Mouse (Mus musculus) left cerebral cortex, postnatal 4 days (tissue): ENCODE data around the gene Fsd1. TPM values are rescaled to one million over a fixed set of nuclear protein-coding genes. Genes with fewer than 3 reads are reported as not detected.
"Not testable (repeated sequence)": the region's sequence is repeated elsewhere in the genome, so short reads cannot be mapped to it uniquely, and the experiment has no call there.

Experiments used
- DNase-seq: peaks from one replicate; pipeline ENCODE4 v3.0.0-alpha.2; 2022
- intact Hi-C: fragments of 180-260 bp; cut with DNase I; formaldehyde crosslinking; loops from one replicate; pipeline ENCODE4 v1.15.1; 2025
- total RNA-seq, 2 experiments: library from RNA; stranded (reverse); gene quantifications; 2 replicates each; pipeline ENCODE4 v1.2.3; 2021

Fsd1 gene
- 100 to 1,000 TPM; 110 to 119 TPM for total RNA-seq

DNA sequence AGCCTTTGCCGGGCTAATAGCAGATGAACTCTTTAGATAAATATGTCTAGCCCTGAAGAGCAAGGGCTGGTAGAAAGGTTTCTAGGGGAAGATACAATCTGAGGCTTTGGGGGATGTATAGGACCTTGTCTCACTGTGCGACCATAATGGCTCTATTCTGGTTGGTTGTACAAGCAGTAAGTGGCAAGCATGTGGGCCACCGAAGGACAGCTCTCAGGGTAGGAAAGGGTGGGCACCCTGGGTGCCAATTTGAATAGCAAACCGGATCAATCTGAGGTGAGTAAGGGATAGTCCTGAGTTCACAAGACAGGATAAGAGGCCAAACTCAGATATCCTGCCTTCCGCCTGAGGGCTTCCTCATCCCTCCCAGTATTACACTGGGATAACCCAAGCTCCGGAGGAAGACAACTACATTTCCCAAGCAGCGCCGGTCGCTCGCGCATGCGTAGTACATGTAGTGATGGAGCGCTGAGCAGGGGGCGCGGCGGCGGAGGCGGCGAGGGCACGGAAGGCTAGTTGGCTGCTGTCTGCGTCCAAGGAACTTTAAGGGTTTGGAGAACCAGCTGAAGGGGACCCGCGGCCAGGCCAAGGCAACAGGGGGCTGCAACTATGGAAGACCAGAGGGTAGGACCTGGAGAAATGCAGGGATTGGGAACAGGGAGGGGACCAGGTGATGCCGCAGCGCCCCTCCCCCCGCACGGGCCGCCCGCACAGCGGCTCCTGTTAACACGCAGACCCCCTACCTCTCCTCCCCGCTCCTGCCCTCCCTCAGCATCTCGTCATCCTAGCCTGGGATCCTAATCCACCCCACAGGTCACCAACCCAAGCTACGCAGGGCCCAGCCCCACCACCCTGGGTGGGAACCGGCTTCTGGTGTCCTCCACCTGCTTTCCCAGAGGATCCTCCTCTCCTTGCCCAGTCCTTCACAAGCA lies at the start of gene Fsd1:
TSS of gene Fsd1 (plus strand) at position 480 of the 932 bp plus-strand sequence.
- peak; percentile 90 for DNase-seq
- intact Hi-C loops: no loop called here

DNA sequence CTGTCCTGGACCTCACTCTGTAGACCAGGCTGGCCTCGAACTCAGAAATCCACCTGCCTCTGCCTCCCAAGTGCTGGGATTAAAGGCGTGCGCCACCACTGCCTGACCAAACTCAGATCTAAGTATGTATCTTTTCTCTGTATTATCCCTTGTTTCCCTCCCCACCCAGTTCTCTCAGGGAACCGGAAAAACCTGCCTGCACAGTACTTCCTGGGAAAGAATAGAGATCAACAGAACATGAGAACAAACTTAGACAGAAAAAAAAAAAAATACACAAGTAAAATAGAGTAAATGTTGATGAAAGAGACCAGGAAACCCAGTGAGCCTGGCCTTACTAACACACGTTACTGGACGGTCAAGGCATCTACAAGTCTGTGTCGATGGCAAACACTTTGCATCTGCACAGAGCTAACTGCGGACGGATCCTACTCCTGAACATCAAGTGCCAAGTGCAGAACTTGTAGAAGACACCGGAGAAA lies 41.9 kb upstream of the Fsd1 start:
- intact Hi-C loops, DNase-seq: not testable (repeated sequence)

DNA sequence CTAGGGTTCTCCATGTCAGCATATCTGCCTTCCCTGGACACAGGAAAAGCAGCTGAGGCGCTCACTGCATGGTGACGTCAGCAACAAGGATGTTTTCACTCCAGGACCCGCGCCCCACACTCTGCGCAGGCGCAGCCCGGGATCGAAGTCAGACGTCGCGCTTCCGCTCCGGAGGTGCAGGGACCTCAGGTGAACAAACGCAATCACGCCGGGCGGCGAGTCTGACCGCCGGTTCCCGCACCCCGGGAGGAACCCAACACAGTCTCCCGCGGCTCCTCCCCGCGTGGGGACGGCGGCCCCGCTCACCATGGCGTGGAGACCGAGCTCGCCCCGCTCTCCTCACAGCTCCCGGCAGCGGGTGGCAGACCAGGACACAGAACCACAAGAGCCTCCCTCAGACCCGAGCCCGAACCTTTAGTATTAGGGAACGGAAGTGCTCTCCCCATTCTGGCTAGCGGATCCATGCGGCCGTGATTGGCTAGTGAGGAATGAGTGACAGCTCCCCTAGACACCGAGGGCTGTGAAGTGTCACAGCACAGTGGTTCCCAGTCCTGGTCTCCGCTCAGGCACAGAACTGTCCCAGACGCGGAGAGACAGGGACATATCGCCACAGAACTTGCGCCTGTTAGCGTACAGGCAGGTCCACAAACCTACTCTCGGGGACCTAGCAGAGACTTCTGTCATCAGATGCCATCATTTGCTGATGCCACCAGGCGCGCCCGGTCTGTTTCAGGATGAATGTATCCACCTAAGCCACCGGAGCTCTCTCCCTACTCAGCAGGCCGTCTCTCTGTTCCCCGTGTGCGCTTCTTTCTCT lies 41.2 kb upstream of the Fsd1 start:
- intact Hi-C loops: not testable (repeated sequence)
- DNase-seq: peak; percentile 93

DNA sequence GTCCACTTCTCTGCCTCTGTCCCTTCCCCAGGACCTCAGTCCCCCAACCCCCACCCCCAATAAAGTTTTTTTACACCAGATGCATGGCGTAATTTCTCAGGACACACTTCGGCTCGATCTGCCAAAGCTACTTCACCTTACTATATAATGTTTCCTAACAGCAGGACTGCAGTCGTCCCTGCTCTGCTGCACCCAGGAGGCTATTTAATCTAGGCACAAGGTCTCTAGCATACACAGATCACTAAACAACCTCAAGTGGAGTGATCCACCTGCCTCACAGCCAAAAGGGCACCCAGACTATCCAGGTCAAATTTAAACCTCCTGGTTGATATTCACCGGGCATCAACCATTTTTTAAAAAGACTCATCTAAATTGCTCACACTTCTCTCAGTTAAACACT lies 40.6 kb upstream of the Fsd1 start:
- intact Hi-C loops: no loop called here
- DNase-seq: no peak

DNA sequence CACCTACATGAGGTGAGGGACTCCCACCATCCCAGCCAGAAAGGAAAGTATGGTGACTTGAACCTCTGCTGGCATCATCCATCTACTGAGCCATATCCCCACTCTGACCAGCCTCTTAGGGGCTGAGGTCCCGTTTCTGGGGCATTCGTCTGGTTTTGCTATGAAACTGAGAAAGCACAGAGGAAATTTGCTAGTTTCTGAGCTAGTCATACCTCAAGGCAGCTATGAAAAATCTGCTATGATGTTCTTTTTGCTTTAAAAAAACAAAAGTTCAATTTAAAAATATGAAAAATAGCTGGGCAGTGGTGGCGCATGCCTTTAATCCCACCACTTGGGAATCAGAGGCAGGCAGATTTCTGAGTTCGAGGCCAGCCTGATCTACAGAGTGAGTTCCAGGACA lies 37.7 kb upstream of the Fsd1 start:
- intact Hi-C loops: no loop called here
- DNase-seq: no peak

DNA sequence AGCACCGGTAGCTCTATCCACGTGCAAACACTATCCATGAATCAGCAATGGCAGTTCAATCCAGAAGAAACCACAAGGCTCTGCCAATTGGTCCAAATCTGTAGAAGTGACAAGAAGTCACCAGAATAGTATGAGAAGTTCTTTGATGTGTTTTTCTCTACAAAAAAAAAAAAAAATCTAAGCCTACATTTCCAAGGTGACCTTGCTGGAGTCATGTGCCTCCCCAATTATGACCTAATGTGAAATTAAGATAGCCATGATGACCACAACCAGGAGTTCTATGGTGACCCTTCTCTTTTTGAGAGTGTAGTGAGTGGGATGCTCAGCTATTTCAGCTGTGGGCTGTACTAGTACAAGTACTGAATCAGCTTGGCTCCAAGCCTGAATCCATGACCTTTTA lies 36.9 kb upstream of the Fsd1 start, which contains the start of gene Zfp119b:
TSS of gene Zfp119b (minus strand) at position 101 of the 400 bp plus-strand sequence.
- intact Hi-C loops: no loop called here
- DNase-seq: no peak

DNA sequence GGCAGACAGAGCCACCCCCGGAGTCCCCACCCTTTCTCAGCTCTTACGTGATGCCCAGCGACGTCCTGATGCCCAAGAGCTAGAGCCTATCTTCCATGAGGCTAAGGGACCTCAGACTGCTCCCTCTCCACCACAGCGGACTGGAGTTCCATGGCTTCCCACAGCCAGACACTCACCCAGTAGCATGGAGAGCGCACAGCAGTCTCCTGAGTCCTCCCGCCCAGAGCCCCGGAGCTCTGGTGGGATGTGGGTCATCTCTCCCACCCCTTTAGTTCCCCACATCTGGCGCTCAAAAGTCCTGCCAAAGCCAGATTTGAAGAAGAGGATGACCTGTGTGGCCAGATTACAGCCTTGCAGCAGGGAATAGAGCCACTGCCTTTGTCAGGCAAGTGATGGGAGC lies 35.7 kb upstream of the Fsd1 start:
- DNase-seq: no peak
- intact Hi-C loops: no loop called here

DNA sequence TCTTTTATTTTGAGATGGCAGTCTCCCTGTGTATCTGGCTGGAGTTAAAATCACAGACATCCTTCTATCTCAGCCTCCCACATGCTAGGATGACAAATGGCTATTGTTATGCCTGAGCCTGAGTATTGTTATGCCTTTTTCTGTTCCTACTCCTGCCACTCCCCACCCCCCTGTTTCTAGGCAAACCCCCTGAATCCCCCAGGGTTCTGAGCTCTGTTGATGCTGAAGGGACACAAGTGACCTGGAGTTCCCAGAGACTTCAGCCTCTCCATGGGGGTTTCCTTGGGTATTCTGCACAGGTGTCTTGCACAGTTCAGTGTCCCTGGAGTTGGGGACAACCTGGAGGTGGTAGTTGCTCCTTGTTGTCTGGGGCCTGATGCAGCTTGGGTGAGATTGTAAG lies 34.3 kb upstream of the Fsd1 start:
- DNase-seq: no peak
- intact Hi-C loops: no loop called here

DNA sequence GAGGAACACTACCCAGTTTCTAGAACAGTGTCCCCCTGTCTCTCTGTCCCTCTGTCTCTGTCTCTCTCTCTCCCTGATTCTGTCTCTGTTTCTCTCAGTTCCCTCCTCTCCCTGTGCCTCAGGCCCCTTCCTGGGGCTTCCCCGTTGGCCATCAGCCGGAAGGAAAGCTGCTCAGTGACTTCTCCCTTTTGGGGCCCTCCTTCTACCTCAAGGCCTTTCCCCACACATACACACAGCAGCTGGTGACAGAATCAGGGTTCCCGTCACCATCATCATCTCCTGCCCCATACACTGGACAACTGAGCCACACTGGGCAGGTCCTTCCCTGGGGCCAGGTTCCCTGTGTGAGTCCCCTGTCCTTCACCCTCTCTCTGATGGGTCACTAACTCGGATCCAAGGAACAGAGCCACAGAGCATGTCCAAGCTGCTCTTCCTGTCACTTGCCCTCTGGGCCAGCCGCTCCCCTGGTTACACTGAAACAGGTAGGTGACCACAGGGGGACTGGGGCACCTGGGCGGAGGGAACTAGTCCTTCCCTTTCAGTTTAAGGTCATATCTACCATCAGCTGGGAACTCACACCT lies 33.8 kb upstream of the Fsd1 start, which contains the start of gene Ebi3:
TSS of gene Ebi3 (plus strand) at position 194 of the 581 bp plus-strand sequence.
- intact Hi-C loops: no loop called here
- DNase-seq: no peak

DNA sequence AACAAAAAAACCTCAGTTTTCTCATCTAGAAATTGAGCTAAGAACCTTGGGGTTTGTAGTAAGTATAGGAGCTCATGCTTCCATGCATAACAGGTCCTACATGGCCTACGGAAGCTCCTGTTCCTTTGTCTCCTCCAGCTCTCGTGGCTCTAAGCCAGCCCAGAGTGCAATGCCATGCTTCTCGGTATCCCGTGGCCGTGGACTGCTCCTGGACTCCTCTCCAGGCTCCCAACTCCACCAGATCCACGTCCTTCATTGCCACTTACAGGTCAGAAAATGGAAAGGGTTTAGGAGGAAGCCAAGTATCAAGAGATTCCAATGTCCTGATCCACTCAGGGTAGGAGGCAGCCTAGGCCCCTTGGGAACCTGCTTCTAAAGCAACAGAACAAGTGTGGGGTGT lies 32.6 kb upstream of the Fsd1 start:
- DNase-seq: no peak
- intact Hi-C loops: no loop called here

DNA sequence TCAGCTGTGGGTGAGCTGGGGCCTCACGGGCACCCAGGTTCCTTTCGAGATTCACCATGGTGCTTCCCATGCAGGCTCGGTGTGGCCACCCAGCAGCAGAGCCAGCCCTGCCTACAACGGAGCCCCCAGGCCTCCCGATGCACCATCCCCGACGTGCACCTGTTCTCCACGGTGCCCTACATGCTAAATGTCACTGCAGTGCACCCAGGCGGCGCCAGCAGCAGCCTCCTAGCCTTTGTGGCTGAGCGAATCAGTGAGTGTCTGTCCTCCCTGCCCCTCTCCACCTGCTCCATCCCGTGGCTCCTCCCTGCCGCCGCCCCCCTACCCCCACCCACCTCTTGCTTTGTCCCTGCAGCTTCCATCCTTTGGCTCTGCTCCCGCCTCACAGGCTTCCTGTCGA lies 32.1 kb upstream of the Fsd1 start:
- DNase-seq: no peak

DNA sequence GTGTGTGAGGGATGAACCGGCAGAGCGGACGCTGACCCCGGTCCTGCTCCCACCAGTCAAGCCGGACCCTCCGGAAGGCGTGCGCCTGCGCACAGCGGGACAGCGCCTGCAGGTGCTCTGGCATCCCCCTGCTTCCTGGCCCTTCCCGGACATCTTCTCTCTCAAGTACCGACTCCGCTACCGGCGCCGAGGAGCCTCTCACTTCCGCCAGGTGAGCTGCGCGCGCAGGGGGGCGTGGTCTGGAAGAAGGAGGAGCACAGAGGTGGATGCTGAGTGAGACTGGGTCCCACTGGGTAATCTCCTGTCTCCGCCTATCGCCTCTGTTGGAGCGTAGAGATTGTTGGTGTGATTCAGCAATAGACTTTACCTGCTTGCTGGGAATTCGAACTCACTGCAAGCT lies 30.2 kb upstream of the Fsd1 start:
- peak; percentile 85 for DNase-seq
- intact Hi-C loops: no loop called here

More for the DNA sequence above, 32.1 kb upstream of the Fsd1 start:
- intact Hi-C loops: no loop called here

DNA sequence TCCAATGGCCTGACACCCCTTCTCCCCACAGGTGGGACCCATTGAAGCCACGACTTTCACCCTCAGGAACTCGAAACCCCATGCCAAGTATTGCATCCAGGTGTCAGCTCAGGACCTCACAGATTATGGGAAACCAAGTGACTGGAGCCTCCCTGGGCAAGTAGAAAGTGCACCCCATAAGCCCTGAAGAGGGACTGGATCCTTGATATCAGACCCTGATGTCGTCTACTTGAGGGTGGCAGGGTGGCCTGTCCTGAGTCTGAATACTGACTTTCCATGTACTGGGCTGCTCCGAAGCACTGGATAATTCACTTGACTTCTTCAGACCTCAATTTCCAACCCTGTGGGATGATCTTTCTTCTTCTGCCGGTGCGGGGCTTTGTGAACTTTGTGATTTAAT lies 29.7 kb upstream of the Fsd1 start:
- no peak for DNase-seq
- intact Hi-C loops: no loop called here

DNA sequence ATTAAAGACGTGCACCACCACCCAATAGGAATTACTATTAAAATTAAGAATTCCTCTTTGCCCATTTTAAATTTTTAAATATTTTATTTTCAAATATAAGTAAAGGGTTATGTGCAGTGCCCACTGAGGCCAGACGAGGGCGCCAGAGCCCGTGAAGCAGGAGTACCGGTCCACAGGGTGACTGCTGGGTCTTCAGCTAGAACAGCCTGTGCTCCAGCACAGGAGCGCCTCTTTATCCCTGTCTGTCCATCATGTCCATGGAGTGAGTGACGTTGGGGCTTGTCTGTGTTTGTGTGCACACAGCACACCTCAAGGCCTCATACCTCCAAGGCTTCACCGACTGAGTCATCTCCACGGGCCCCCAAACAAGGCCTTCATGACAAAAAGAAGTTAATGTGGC lies 29.1 kb upstream of the Fsd1 start:
- intact Hi-C loops: no loop called here

DNA sequence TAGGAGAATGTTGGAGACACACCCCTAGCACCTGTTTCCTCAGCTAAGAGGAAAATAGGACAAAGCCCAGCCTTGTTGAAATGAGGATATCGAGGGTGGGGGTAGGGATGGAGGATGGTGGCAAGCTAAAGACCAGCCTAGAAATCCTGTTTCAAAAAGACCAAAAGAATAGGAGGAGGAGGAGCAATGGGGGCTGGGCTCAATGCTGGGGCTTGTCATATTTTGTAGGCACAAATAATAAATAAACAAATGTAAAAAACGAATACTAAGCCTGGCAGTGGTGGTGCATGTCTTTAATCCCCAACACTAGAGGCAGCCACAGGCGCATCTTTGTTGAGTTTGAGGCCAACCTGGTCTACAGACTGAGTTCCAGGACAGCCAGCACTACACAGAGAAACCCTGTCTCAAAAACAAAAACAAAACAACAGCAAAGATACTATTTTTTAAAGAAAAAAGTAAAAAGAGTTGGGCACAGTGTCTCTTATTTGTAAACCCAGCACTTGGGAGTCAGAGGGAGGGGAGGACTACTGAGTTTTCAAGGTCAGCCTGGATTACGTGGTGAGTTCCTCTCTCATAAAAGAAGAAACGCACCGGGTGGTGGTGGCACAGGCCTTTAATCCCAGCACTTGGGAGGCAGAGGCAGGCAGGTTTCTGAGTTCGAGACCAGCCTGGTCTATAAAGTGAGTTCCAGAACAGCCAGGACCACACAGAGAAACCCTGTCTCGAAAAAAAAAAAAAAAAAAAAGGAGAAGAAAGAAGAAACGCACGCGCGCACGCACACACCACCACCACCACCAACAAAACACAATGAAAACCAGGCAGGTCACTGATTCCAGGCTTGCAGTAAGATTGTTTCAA lies 28.4 kb upstream of the Fsd1 start:
- no peak for DNase-seq
- intact Hi-C loops: no loop called here

More for the DNA sequence above, 29.1 kb upstream of the Fsd1 start:
- DNase-seq: peak; percentile 81

DNA sequence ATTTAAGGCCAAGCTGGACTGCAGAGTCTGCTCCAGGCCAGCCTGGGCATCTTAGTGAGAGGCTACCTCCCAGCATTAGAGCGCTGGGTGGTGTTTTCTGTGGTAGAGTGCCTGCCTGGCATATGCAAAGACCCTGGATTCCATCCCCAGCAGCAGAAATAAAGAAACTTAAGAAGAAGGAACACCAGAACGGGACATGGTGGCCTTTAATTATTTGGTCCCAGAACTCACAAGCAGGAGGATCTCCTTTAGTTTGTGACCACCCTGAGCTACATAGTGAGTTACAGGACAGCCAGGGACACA lies 27.8 kb upstream of the Fsd1 start:
- intact Hi-C loops: no loop called here
- no peak for DNase-seq

DNA sequence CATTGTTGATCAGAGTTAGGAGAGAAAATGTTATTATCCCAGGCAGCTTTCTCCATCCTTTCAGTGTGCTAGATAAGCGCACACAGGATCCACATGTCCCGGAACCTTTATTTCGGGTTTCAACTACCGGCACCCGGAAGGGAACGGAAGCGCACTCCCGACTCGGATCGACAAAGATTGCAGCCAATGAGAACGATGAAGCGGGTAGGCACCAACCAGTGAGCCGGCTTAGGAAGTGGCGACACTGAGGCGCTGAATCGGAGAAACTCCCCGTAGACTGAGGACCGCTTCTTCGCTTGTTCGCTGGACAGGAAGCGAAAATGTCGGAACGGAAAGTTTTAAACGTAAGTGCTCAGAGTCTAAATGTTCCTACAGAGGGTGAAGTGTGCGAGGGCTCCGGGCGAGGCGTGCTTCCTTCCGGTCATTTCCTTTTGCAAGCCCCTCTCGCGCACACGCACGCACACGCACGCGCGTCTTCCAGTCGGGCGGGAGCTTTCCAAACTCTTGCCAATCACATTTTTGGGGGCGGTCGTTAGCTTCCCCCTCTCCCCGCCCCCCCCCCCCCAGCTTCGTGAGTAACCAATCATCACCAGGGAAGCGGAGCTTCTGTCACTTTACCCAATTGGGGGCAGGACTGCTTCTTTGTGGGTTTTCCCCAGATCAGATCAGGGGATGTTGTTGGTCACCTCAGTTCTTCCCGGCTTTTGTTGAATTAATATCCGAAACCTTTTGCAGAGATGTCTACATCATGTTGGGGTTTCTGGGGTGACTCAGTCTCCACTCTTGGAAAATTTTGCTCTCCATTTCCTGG lies 27.2 kb upstream of the Fsd1 start, which contains the start of gene Yju2:
TSS of gene Yju2 (plus strand) at position 182 of the 811 bp plus-strand sequence.
- intact Hi-C loops: no loop called here
- DNase-seq: peak; percentile 91

DNA sequence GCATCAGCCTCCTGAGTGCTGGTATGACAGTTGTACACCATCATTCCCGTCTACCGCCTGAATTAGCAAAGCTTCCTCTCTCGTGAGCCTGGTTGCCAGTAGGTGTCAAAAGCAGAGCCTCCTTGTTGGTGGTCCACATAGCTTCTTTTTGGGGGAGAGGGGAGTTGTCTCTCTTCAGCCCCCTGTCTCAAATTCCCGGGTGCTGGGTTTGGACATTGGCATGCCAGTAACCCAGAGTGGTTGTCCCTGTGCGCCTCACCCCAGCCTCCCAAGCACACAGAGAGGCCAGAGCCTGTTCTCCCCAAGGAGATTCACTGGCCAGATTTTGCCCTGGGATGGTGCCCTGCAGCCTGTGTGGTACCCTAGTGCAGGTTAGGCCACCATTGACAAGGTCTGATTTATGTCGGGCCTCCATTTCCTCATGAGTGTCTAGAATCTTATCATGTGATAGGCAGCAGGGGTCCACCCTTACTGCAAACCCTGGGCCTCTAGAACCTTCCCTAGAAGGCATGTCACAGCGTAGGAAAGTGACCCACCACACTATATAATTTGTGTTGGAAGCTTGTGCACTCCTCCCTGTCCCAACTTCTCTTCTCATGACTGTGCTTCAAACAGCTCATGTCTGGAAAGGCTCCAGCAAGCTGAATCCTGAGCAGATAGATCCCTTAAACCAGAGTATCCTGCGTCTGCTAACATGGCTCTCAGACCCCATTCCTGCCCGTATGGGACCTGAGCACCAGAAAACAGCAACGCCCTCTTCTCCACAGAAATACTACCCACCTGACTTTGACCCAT lies 26.2 kb upstream of the Fsd1 start:
- intact Hi-C loops: no loop called here
- no peak for DNase-seq

DNA sequence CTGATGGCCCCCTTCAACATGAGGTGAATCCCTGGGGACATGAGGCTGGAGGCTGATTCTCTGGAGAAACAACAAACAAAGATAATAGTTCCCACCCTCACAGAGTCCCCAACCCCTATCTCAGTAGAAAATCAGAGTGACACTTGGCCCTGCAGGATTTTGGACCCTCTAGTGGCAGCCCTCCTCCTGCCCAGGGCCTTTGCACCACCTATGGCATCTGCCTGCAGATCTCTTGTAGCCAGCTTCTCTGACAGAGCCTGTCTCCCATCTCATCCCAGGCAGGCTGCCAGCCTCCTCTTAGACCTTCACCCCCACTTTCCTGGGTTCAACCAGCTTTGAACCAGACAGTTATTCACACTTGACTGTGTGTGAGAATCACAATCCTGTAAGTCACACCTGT lies 25.5 kb upstream of the Fsd1 start:
- intact Hi-C loops: no loop called here
- DNase-seq: no peak
